Mouse (Mus musculus): Measurements from ENCODE around the gene Il12a. TPM values are rescaled to one million over a fixed set of nuclear protein-coding genes. Genes with fewer than 3 reads are reported as not detected.

The Il12a gene
- polyA plus RNA-seq, 1 experiment from 2014 or later, result 0.30 TPM

GRCm38 (mm10) chr3:68659996-68660395 lies 30.4 kb upstream of the Il12a start:
- Histone ChIP-seq H3K9ac (no peak overlapping the region), H3K9me3 (ENCODE audit: low read depth, low read length) (no peaks in the 10 kb centered on the region), H3K36me3 (ENCODE audit: insufficient read depth) (no peaks in the 10 kb centered on the region), H3K4me1 (ENCODE audit: insufficient read depth) (no peaks in the 10 kb centered on the region), H3K4me3 (ENCODE audit: low read depth, low read length) (no peak overlapping the region), H3K4me2 (no peak overlapping the region), H3K27me3 (ENCODE audit: insufficient read depth, low read length) (no peaks in the 10 kb centered on the region), H3K27ac (ENCODE audit: low read depth) (no peak overlapping the region)
- 90% methylated on average over 6 of the region's 6 CpGs for WGBS
- no peak for TF ChIP-seq CTCF (IDR thresholded peaks at IDR 0.05; ENCODE audit: low read depth)
- no peak for DNase-seq
- no peak for ATAC-seq (ENCODE audit: insufficient read depth)

GRCm38 (mm10) chr3:68660538-68660937 lies 29.9 kb upstream of the Il12a start:
- no peak overlapping the region for H3K4me3 ChIP-seq (ENCODE audit: low read depth, low read length)
- H3K27ac ChIP-seq (ENCODE audit: low read depth), result no peak overlapping the region

GRCm38 (mm10) chr3:68662386-68662785 lies 28.1 kb upstream of the Il12a start:
- Histone ChIP-seq H3K27me3 (ENCODE audit: insufficient read depth, low read length) (no peaks in the 10 kb centered on the region), H3K9me3 (ENCODE audit: low read depth, low read length) (no peaks in the 10 kb centered on the region), H3K4me2 (no peak overlapping the region), H3K27ac (ENCODE audit: low read depth) (no peak overlapping the region), H3K9ac (no peak overlapping the region), H3K36me3 (ENCODE audit: insufficient read depth) (no peaks in the 10 kb centered on the region), H3K4me1 (ENCODE audit: insufficient read depth) (no peaks in the 10 kb centered on the region), H3K4me3 (ENCODE audit: low read depth, low read length) (no peak overlapping the region)
- 65% methylated on average over 5 of the region's 5 CpGs for WGBS
- DNase-seq (no peak), ATAC-seq (ENCODE audit: insufficient read depth) (no peak)
- no peak for TF ChIP-seq CTCF (IDR thresholded peaks at IDR 0.05; ENCODE audit: low read depth)

More at GRCm38 (mm10) chr3:68660538-68660937, 29.9 kb upstream of the Il12a start:
- 51% methylated on average over 4 of the region's 4 CpGs for WGBS
- no peak overlapping the region for H3K4me2 ChIP-seq
- H3K36me3 ChIP-seq (ENCODE audit: insufficient read depth), result no peaks in the 10 kb centered on the region
- no peak for ATAC-seq (ENCODE audit: insufficient read depth)
- H3K9ac ChIP-seq, result no peak overlapping the region
- H3K9me3 ChIP-seq (ENCODE audit: low read depth, low read length), result no peaks in the 10 kb centered on the region
- H3K27me3 ChIP-seq (ENCODE audit: insufficient read depth, low read length), result no peaks in the 10 kb centered on the region
- no peak for DNase-seq
- no peak for TF ChIP-seq CTCF (IDR thresholded peaks at IDR 0.05; ENCODE audit: low read depth)
- H3K4me1 ChIP-seq (ENCODE audit: insufficient read depth), result no peaks in the 10 kb centered on the region

- no peak overlapping the region for H3K4me3 ChIP-seq (ENCODE audit: low read depth, low read length)
- no peak for TF ChIP-seq CTCF (IDR thresholded peaks at IDR 0.05; ENCODE audit: low read depth)
- ATAC-seq (ENCODE audit: insufficient read depth) (no peak), DNase-seq (no peak)
- H3K4me1 ChIP-seq (ENCODE audit: insufficient read depth), result no peaks in the 10 kb centered on the region
- H3K27ac ChIP-seq (ENCODE audit: low read depth), result no peak overlapping the region
- no peak overlapping the region for H3K4me2 ChIP-seq
- no peaks in the 10 kb centered on the region for H3K9me3 ChIP-seq (ENCODE audit: low read depth, low read length)
- no peak overlapping the region for H3K9ac ChIP-seq
- no peaks in the 10 kb centered on the region for H3K36me3 ChIP-seq (ENCODE audit: insufficient read depth)
- WGBS, result 86% methylated on average over 6 of the region's 6 CpGs
- H3K27me3 ChIP-seq (ENCODE audit: insufficient read depth, low read length), result no peaks in the 10 kb centered on the region
Measured at GRCm38 (mm10) chr3:68664337-68664736, 26.1 kb upstream of the Il12a start.

- Histone ChIP-seq H3K4me3 (ENCODE audit: low read depth, low read length) (no peak overlapping the region), H3K4me2 (no peak overlapping the region), H3K27me3 (ENCODE audit: insufficient read depth, low read length) (no peaks in the 10 kb centered on the region), H3K27ac (ENCODE audit: low read depth) (no peak overlapping the region), H3K9me3 (ENCODE audit: low read depth, low read length) (no peaks in the 10 kb centered on the region), H3K4me1 (ENCODE audit: insufficient read depth) (no peaks in the 10 kb centered on the region), H3K9ac (no peak overlapping the region), H3K36me3 (ENCODE audit: insufficient read depth) (no peaks in the 10 kb centered on the region)
- no peak for DNase-seq
- ATAC-seq (ENCODE audit: insufficient read depth), result no peak
- no peak for TF ChIP-seq CTCF (IDR thresholded peaks at IDR 0.05; ENCODE audit: low read depth)
- WGBS, result 87% methylated on average over 7 of the region's 7 CpGs
Measured at GRCm38 (mm10) chr3:68666377-68666776, 24.1 kb upstream of the Il12a start.

- Histone ChIP-seq H3K9ac (no peak overlapping the region), H3K27me3 (ENCODE audit: insufficient read depth, low read length) (no peaks in the 10 kb centered on the region), H3K9me3 (ENCODE audit: low read depth, low read length) (no peaks in the 10 kb centered on the region), H3K4me3 (ENCODE audit: low read depth, low read length) (no peak overlapping the region), H3K4me2 (no peak overlapping the region), H3K27ac (ENCODE audit: low read depth) (no peak overlapping the region), H3K4me1 (ENCODE audit: insufficient read depth) (no peaks in the 10 kb centered on the region), H3K36me3 (ENCODE audit: insufficient read depth) (no peaks in the 10 kb centered on the region)
- ATAC-seq (ENCODE audit: insufficient read depth) (no peak), DNase-seq (no peak)
- 91% methylated on average over 1 of the region's 1 CpGs for WGBS
- TF ChIP-seq CTCF (IDR thresholded peaks at IDR 0.05; ENCODE audit: low read depth), result no peak
Measured at GRCm38 (mm10) chr3:68667852-68668251, 22.6 kb upstream of the Il12a start.

GRCm38 (mm10) chr3:68669418-68669974 lies 20.9 kb upstream of the Il12a start:
- Histone ChIP-seq H3K4me2 (no peak overlapping the region), H3K27me3 (ENCODE audit: insufficient read depth, low read length) (no peaks in the 10 kb centered on the region), H3K4me1 (ENCODE audit: insufficient read depth) (no peaks in the 10 kb centered on the region), H3K4me3 (ENCODE audit: low read depth, low read length) (no peak overlapping the region), H3K9ac (no peak overlapping the region), H3K27ac (ENCODE audit: low read depth) (no peak overlapping the region), H3K36me3 (ENCODE audit: insufficient read depth) (no peaks in the 10 kb centered on the region), H3K9me3 (ENCODE audit: low read depth, low read length) (no peaks in the 10 kb centered on the region)
- TF ChIP-seq CTCF (IDR thresholded peaks at IDR 0.05; ENCODE audit: low read depth), result no peak
- ATAC-seq (ENCODE audit: insufficient read depth), result no peak
- no peak for DNase-seq
- 74% methylated on average over 5 of the region's 5 CpGs for WGBS

- peaks cover 7% of the 10 kb centered on the region for H3K4me1 ChIP-seq (ENCODE audit: insufficient read depth)
- H3K27ac ChIP-seq (ENCODE audit: low read depth), result no peak overlapping the region
- no peak for TF ChIP-seq CTCF (IDR thresholded peaks at IDR 0.05; ENCODE audit: low read depth)
- ATAC-seq (ENCODE audit: insufficient read depth), result no peak
- H3K9ac ChIP-seq, result no peak overlapping the region
- H3K36me3 ChIP-seq (ENCODE audit: insufficient read depth), result no peaks in the 10 kb centered on the region
- peak; percentile 24 for DNase-seq
- H3K9me3 ChIP-seq (ENCODE audit: low read depth, low read length), result no peaks in the 10 kb centered on the region
- H3K4me3 ChIP-seq (ENCODE audit: low read depth, low read length), result no peak overlapping the region
- H3K27me3 ChIP-seq (ENCODE audit: insufficient read depth, low read length), result no peaks in the 10 kb centered on the region
- 61% methylated on average over 2 of the region's 2 CpGs for WGBS
- H3K4me2 ChIP-seq, result no peak overlapping the region
Measured at GRCm38 (mm10) chr3:68674721-68675120, 15.7 kb upstream of the Il12a start.

All from lung, embryonic 14.5 days (tissue).